Mouse (Mus musculus): Measurements from ENCODE around the gene Gm42688.

DNA sequence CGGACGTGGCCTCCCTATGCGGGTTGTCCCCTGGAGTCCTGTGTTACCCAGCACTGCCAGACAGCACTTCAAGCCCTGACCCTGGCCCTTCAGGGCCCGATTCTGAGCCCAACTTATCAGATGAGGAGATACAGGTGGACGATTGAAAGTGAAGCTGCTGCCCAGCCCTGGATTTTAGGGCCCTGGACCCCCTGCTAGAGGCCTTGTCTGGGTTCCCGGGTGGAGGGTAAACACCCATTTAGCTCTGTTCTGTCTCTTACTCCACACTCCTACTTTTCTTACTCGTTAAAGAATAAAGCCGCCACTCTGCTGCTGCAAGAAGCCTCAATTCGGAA lies 13.5 kb upstream of the Gm42688 start:
- TF ChIP-seq CTCF (IDR thresholded peaks at IDR 0.05; ENCODE audit: borderline replicate concordance, insufficient read depth, low read depth, low read length) (no peak), POLR2A (IDR thresholded peaks at IDR 0.05; ENCODE audit: borderline replicate concordance, insufficient read depth, low read length) (no peak)

All from cerebellum, adult 2 months (tissue).